Mouse (Mus musculus) lung, postnatal 10 days (tissue): ENCODE results near the gene Gls2.
"Not testable (repeated sequence)": the region's sequence is repeated elsewhere in the genome, so short reads cannot be mapped to it uniquely, and the experiment has no call there.

ENCODE experiments used
- DNase-seq: peaks from one replicate; pipeline ENCODE4 v3.0.0; 2021

Gls2 gene

GRCm38 (mm10) chr10:128194551-128195461 is 549 bp downstream of the Gls2 start:
- DNase-seq = no peak

- no peak for DNase-seq
Measured at GRCm38 (mm10) chr10:128201856-128202255, 7.6 kb downstream of the Gls2 start.

GRCm38 (mm10) chr10:128204941-128205340 is 10.7 kb downstream of the Gls2 start:
- no peak for DNase-seq

- DNase-seq = no peak
Measured at GRCm38 (mm10) chr10:128208326-128208725, 14.1 kb downstream of the Gls2 start.

GRCm38 (mm10) chr10:128209311-128210009 is 15.2 kb downstream of the Gls2 start:
- DNase-seq = no peak

GRCm38 (mm10) chr10:128210131-128210530 is 15.9 kb downstream of the Gls2 start:
- DNase-seq = no peak

- DNase-seq = no peak
Measured at GRCm38 (mm10) chr10:128210954-128211353, 16.7 kb downstream of the Gls2 start.

- peak; percentile 95 for DNase-seq
Measured at GRCm38 (mm10) chr10:128211390-128212108, 17.3 kb downstream of the Gls2 start, which contains the start of gene Spryd4. TSS of gene Spryd4 (minus strand) at chr10:128211807.

GRCm38 (mm10) chr10:128212148-128212547 is 17.9 kb downstream of the Gls2 start:
- DNase-seq = no peak

- peak; percentile 82 for DNase-seq
Measured at GRCm38 (mm10) chr10:128212871-128213323, 18.6 kb downstream of the Gls2 start.

GRCm38 (mm10) chr10:128214112-128214511 is 19.9 kb downstream of the Gls2 start:
- DNase-seq = not testable (repeated sequence)

GRCm38 (mm10) chr10:128214981-128215380 is 20.7 kb downstream of the Gls2 start:
- DNase-seq = no peak

GRCm38 (mm10) chr10:128218387-128219117 is 24.3 kb downstream of the Gls2 start:
- no peak for DNase-seq

GRCm38 (mm10) chr10:128221533-128222286 is 27.5 kb downstream of the Gls2 start:
- DNase-seq = no peak

GRCm38 (mm10) chr10:128225064-128225463 is 30.8 kb downstream of the Gls2 start:
- no peak for DNase-seq

- no peak for DNase-seq
Measured at GRCm38 (mm10) chr10:128225538-128225937, 31.3 kb downstream of the Gls2 start, which contains the start of gene Mip. TSS of gene Mip (plus strand) at chr10:128225838.

- DNase-seq = no peak
Measured at GRCm38 (mm10) chr10:128227592-128227991, 33.3 kb downstream of the Gls2 start.

GRCm38 (mm10) chr10:128228009-128228408 is 33.8 kb downstream of the Gls2 start:
- no peak for DNase-seq

- no peak for DNase-seq
Measured at GRCm38 (mm10) chr10:128230582-128230981, 36.3 kb downstream of the Gls2 start.

GRCm38 (mm10) chr10:128231146-128231545 is 36.9 kb downstream of the Gls2 start:
- no peak for DNase-seq

GRCm38 (mm10) chr10:128231697-128232419 is 37.6 kb downstream of the Gls2 start, which contains the start of gene Timeless:
TSS of gene Timeless (plus strand) at chr10:128232065.
- peak; percentile 89 for DNase-seq
